In the genomic region with DNA sequence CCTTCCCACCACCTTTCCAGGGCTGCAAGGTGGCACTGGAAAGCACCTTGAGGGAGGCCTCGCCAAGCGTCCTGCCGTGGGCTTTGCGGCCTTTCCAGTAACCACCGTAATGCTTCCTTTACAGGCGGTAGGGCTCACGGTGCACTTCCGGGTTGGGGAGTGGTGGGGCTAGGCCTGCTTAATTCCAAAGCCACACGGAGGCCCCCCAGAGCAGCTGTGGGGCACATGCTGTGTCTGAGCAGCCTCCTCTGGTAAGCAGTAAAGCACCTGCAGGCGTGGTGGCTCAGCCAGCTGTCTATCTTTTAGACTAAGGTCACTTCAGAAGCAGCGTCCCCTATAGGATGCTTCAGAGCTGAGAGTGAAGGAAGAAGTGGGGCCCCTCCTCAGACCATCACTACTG, we compare ENCODE assay signal across 16 mouse cellular contexts.
"Had no signal": no experiment of that assay in that cellular context is flagged by ENCODE, and none has a peak within 500 bp of the region (broad histone marks: within the 10 kb centered on the region; RNA-seq: fewer than 3 reads in every experiment).

No protein-coding gene starts in this region.

- H3K27me3 ChIP-seq: kidney, embryonic 15.5 days; liver, embryonic 15.5 days; megakaryocyte, embryonic 14.5 days; midbrain, embryonic 12.5 days had no signal

- H3K27ac ChIP-seq: kidney, embryonic 15.5 days; left cerebral cortex, adult 2 months; limb, embryonic 10.5 days; liver, embryonic 15.5 days; macrophage; midbrain, embryonic 12.5 days had no signal

- DNase-seq: kidney, adult 11 months; kidney, postnatal 14 days; lung, embryonic 14.5 days; lung, postnatal 14 days; right cerebral cortex, adult 18-20 months; right cerebral cortex, postnatal 25 days; spleen, adult 18-20 months had no signal

- H3K4me3 ChIP-seq: kidney, embryonic 15.5 days; left cerebral cortex, adult 2 months; limb, embryonic 10.5 days; liver, embryonic 15.5 days; megakaryocyte, embryonic 14.5 days; midbrain, embryonic 12.5 days had no signal

- H3K4me2 ChIP-seq: kidney, embryonic 15.5 days; liver, embryonic 11.5 days; liver, embryonic 15.5 days; lung, embryonic 14.5 days; midbrain, embryonic 12.5 days had no signal

- H3K4me1 ChIP-seq: limb, embryonic 10.5 days; liver, embryonic 15.5 days; midbrain, embryonic 12.5 days had no signal

- H3K9me3 ChIP-seq: limb, embryonic 10.5 days; liver, embryonic 15.5 days; megakaryocyte, embryonic 14.5 days had no signal

- ATAC-seq: midbrain, embryonic 16.5 days had no signal

- H3K9ac ChIP-seq: kidney, embryonic 15.5 days; liver, embryonic 15.5 days; lung, embryonic 14.5 days; midbrain, embryonic 12.5 days had no signal
